Mouse (Mus musculus): Measurements from ENCODE around the gene Emp1. TPM values are rescaled to one million over a fixed set of nuclear protein-coding genes. Genes with fewer than 3 reads are reported as not detected.

Gene Emp1
- polyA plus RNA-seq, 1 experiment from 2014 or later: 9.0 TPM

DNA sequence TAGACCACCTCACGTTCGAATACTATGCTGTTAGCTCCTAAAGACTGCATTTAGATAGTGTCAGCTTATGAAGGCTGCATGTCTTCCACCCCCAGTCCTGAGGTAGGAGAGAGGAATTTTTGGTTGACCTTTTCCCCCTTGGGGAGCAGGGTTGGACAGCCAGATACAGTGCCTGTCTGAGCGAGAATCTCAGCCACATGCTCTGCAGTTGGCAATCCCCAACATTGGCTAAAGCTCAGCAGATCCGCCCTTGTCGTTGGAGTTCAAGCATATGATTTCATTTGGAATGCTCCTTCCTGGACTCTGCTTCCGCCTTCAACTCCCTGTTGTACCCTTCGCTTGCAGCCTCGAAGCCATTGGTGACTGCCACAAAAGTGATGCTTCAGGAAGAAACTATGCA, 26.0 kb upstream of the Emp1 start:
- Histone ChIP-seq H3K27ac (no peak overlapping the region), H3K27me3 (ENCODE audit: low read depth, poor library complexity, severe bottlenecking) (no peaks in the 10 kb centered on the region), H3K9me3 (replicated peaks) (no peaks in the 10 kb centered on the region), H3K4me1 (peaks cover 31% of the 10 kb centered on the region), H3K4me3 (no peak overlapping the region), H3K36me3 (no peaks in the 10 kb centered on the region)
- 94% methylated on average over 8 of the region's 8 CpGs for WGBS
- no peak for DNase-seq (ENCODE audit: low spot score)

- Histone ChIP-seq H3K4me1 (0 out of 2 replicates have a peak, but pooled peaks cover 3% of the 10 kb centered on the region), H3K27ac (no peak overlapping the region), H3K9me3 (replicated peaks) (no peaks in the 10 kb centered on the region), H3K4me3 (no peak overlapping the region), H3K27me3 (ENCODE audit: low read depth, poor library complexity, severe bottlenecking) (no peaks in the 10 kb centered on the region), H3K36me3 (no peaks in the 10 kb centered on the region)
- no peak for DNase-seq (ENCODE audit: low spot score)
- 79% methylated on average over 9 of the region's 9 CpGs for WGBS
Measured at GRCm38 (mm10) chr6:135340355-135341075, 21.8 kb upstream of the Emp1 start.

DNA sequence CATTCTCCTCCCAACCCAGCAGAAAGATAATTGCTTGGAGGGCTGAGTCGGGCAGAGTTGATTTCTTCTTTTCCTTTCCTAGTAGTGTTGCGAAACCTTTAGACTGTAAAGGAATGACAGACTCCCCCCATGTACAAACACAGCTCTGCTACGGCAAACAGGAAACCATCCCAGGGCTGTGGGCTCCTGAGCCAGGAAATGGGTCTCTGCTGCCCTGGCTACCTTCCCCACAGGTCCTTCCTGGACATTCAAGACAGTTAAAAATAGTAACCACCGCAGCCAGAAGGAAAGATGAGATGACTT, 21.3 kb upstream of the Emp1 start:
- no peak overlapping the region; the same call in 1 of the 2 replicates for H3K27ac ChIP-seq
- H3K36me3 ChIP-seq: no peaks in the 10 kb centered on the region
- H3K4me3 ChIP-seq: no peak overlapping the region
- H3K4me1 ChIP-seq: 0 out of 2 replicates have a peak, but pooled peaks cover 3% of the 10 kb centered on the region
- no peak for DNase-seq (ENCODE audit: low spot score)
- H3K27me3 ChIP-seq (ENCODE audit: low read depth, poor library complexity, severe bottlenecking): no peaks in the 10 kb centered on the region
- H3K9me3 ChIP-seq (replicated peaks): no peaks in the 10 kb centered on the region
- WGBS: 64% methylated on average over 4 of the region's 4 CpGs

GRCm38 (mm10) chr6:135351638-135352302, 10.6 kb upstream of the Emp1 start:
- no peaks in the 10 kb centered on the region for H3K36me3 ChIP-seq
- no peak for DNase-seq (ENCODE audit: low spot score)
- H3K27ac ChIP-seq: no peak overlapping the region
- H3K27me3 ChIP-seq (ENCODE audit: low read depth, poor library complexity, severe bottlenecking): no peaks in the 10 kb centered on the region
- H3K4me1 ChIP-seq: peaks cover 5% of the 10 kb centered on the region; the same call in 1 of the 2 replicates
- H3K4me3 ChIP-seq: no peak overlapping the region
- 73% methylated on average over 8 of the region's 8 CpGs for WGBS
- H3K9me3 ChIP-seq (replicated peaks): no peaks in the 10 kb centered on the region

- H3K27ac ChIP-seq: no peak overlapping the region
- no peak for DNase-seq (ENCODE audit: low spot score)
- no peak overlapping the region for H3K4me3 ChIP-seq
- H3K9me3 ChIP-seq (replicated peaks): no peaks in the 10 kb centered on the region
- WGBS: 92% methylated on average over 4 of the region's 4 CpGs
- peaks cover 5% of the 10 kb centered on the region; the same call in 1 of the 2 replicates for H3K4me1 ChIP-seq
- no peaks in the 10 kb centered on the region for H3K27me3 ChIP-seq (ENCODE audit: low read depth, poor library complexity, severe bottlenecking)
- H3K36me3 ChIP-seq: no peaks in the 10 kb centered on the region
Measured at GRCm38 (mm10) chr6:135352537-135352936, 9.8 kb upstream of the Emp1 start.

DNA sequence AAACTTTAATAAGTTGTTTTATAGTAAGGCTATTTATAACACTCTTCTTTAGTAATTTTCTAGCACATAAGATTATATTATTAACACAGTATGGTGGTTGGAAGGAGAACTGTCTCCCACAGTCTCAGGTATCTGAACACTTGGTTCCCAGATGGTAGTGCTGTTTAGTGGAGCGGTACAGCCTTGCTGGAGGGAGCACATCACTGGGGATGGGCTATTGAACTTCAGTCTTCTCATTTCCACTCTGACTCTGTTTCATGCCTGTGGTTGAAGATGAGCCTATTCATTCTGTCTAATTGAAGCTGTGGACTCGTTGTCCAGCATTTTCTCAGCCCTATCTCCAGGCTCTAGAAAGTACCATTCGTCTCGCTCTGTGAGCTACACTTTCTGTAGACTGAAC, 7.4 kb upstream of the Emp1 start:
- no peak overlapping the region for H3K4me3 ChIP-seq
- no peaks in the 10 kb centered on the region for H3K27me3 ChIP-seq (ENCODE audit: low read depth, poor library complexity, severe bottlenecking)
- DNase-seq (ENCODE audit: low spot score): no peak
- H3K4me1 ChIP-seq: peaks cover 5% of the 10 kb centered on the region; the same call in 1 of the 2 replicates
- whole genome bisulfite sequencing: 89% methylated on average over 4 of the region's 4 CpGs
- no peak overlapping the region for H3K27ac ChIP-seq
- no peaks in the 10 kb centered on the region for H3K9me3 ChIP-seq (replicated peaks)
- H3K36me3 ChIP-seq: no peaks in the 10 kb centered on the region

DNA sequence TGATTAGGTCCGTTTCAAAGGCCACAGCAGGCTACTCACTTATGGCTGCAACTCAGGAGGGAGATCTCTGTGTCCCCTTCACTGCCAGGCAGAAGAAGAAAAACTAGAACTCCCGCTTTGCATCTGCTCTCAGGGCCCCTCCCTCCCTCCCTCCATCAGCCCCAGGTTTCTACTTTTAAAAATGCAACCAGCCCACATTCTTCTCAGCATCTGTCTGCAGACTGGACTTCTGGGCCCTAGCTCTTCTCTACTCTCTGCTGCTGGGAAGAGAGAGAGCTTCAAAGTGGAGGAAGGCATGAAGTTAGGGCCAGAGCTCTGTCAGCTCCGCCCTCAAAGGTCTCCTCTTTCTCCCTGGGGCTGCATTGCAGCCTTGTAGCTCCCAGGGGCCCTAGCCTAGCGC, 2.0 kb upstream of the Emp1 start:
- Histone ChIP-seq H3K9me3 (replicated peaks) (no peaks in the 10 kb centered on the region), H3K4me3 (no peak overlapping the region), H3K27ac (peak overlapping the region; percentile 36; the same call in 1 of the 2 replicates), H3K36me3 (no peaks in the 10 kb centered on the region), H3K27me3 (ENCODE audit: low read depth, poor library complexity, severe bottlenecking) (no peaks in the 10 kb centered on the region), H3K4me1 (peaks cover 37% of the 10 kb centered on the region)
- DNase-seq (ENCODE audit: low spot score): no peak
- 39% methylated on average over 4 of the region's 4 CpGs for WGBS

DNA sequence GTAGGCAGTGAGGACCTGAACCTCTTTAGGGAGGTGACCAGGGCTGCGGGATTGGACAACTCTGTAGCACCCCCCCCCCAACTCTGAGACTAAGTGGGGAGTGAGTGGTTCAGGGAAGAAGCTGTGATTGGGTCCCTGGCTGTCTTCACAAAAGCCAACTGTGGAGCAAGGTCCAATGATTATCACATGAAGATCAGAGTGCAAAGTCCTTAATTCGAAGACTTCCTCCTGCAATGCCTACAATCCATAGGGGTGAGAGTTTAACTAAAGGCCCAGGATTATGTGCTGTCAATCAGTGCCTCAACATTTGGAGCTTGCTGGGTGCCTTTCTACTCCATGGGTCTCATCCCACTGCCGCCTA, 267 bp upstream of the Emp1 start:
- Histone ChIP-seq H3K4me1 (peaks cover 37% of the 10 kb centered on the region), H3K36me3 (no peaks in the 10 kb centered on the region), H3K27me3 (ENCODE audit: low read depth, poor library complexity, severe bottlenecking) (no peaks in the 10 kb centered on the region), H3K27ac (peak overlapping the region; percentile 78; the same call in 1 of the 2 replicates), H3K4me3 (no peak overlapping the region), H3K9me3 (replicated peaks) (no peaks in the 10 kb centered on the region)
- 78% methylated on average over 3 of the region's 3 CpGs for WGBS
- DNase-seq (ENCODE audit: low spot score): no peak

DNA sequence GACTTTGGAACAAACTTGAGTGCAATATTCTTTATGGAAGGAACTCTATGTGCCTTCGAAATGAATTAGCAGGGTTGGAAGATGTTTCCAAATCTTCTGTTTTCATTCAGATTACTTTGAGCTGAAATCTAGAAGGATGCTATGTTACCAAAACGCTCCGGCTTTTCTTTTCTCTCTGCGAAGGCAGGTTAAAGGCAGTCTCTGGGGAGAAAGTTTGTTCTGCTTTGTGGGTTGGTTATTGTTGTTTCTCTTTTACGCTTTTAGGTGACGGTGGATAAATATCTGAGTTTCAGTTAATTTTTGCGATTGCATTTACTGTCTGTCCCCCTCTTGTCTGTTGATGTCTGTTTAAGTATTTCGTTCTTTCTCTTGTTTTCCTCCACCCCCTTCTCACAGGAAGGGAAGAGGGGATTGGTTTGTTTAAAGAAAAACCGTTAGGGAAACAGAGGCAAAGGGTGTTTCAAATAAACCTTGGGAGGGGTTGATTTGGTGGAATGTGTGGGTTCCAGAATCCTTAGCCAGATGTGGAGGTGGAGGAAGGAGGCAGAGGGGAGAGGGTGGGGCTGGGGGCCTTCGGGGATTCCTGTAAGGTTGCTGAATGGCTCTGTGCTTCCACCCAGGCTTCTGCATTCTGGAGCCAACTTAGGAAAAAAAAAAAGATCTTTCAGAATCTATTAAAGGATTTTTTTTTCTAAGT, 1.1 kb downstream of the Emp1 start:
- no peaks in the 10 kb centered on the region for H3K36me3 ChIP-seq
- DNase-seq (ENCODE audit: low spot score): no peak
- H3K9me3 ChIP-seq (replicated peaks): no peaks in the 10 kb centered on the region
- H3K27ac ChIP-seq: peak overlapping the region; percentile 78
- H3K4me1 ChIP-seq: peaks cover 47% of the 10 kb centered on the region
- WGBS: 72% methylated on average over 10 of the region's 10 CpGs
- H3K4me3 ChIP-seq: 0 out of 2 replicates have a peak overlapping the region, but pooled peaks have one; percentile 24
- no peaks in the 10 kb centered on the region for H3K27me3 ChIP-seq (ENCODE audit: low read depth, poor library complexity, severe bottlenecking)

- Histone ChIP-seq H3K27me3 (ENCODE audit: low read depth, poor library complexity, severe bottlenecking) (no peaks in the 10 kb centered on the region), H3K4me3 (no peak overlapping the region), H3K27ac (peak overlapping the region; percentile 78), H3K4me1 (peaks cover 47% of the 10 kb centered on the region), H3K9me3 (replicated peaks) (no peaks in the 10 kb centered on the region), H3K36me3 (no peaks in the 10 kb centered on the region)
- 25% methylated on average over 9 of the region's 9 CpGs for WGBS
- no peak for DNase-seq (ENCODE audit: low spot score)
Measured at GRCm38 (mm10) chr6:135364041-135364745, 1.8 kb downstream of the Emp1 start.

DNA sequence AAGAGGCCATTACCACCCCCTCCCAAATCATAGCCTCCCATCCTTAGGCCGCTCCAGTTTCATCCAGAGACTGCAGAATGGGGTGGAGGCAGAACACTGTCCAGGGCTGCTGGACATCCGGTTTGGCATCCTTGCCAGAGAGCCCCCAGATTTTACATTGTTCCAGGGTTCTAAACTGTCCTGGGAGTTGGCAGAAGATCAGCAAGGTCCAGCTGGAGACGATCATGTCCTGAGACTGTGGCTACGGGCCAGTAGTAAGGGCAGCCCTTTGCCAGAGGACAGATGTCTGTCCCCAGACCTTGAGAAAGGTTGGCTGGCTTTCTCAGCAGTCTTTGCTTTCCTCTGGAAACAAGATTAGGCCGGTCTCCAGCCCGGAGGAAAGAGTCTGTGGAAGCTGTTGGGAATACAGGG, 2.6 kb downstream of the Emp1 start:
- no peaks in the 10 kb centered on the region for H3K36me3 ChIP-seq
- H3K27me3 ChIP-seq (ENCODE audit: low read depth, poor library complexity, severe bottlenecking): no peaks in the 10 kb centered on the region
- H3K9me3 ChIP-seq (replicated peaks): no peaks in the 10 kb centered on the region
- H3K27ac ChIP-seq: peak overlapping the region; percentile 78
- H3K4me1 ChIP-seq: peaks cover 54% of the 10 kb centered on the region
- no peak overlapping the region for H3K4me3 ChIP-seq
- WGBS: 91% methylated on average over 6 of the region's 6 CpGs
- no peak for DNase-seq (ENCODE audit: low spot score)

- no peaks in the 10 kb centered on the region for H3K36me3 ChIP-seq
- H3K9me3 ChIP-seq (replicated peaks): no peaks in the 10 kb centered on the region
- 78% methylated on average over 4 of the region's 4 CpGs for WGBS
- H3K4me1 ChIP-seq: peaks cover 57% of the 10 kb centered on the region
- H3K27ac ChIP-seq: no peak overlapping the region
- H3K27me3 ChIP-seq (ENCODE audit: low read depth, poor library complexity, severe bottlenecking): no peaks in the 10 kb centered on the region
- no peak for DNase-seq (ENCODE audit: low spot score)
- no peak overlapping the region for H3K4me3 ChIP-seq
Measured at GRCm38 (mm10) chr6:135365614-135366013, 3.3 kb downstream of the Emp1 start.
